Mouse (Mus musculus) cerebral cortex, adult 2 months (tissue): ENCODE data around the gene Gpr87.

Experiments used
- WGBS: fragments of 180-500 bp; shearing (Covaris S2); methylation state at CpG from one replicate; pipeline ENCODE4 v1.1.7; 2018; 5-methylcytosine and 5-hydroxymethylcytosine counted together

Gene Gpr87

GRCm38 (mm10) chr3:59194938-59195337, at the start of gene Gpr87:
Gene Gpr87 (minus strand): TSS chr3:59195104.
- 90% methylated on average over 7 of the region's 7 CpGs for WGBS

DNA sequence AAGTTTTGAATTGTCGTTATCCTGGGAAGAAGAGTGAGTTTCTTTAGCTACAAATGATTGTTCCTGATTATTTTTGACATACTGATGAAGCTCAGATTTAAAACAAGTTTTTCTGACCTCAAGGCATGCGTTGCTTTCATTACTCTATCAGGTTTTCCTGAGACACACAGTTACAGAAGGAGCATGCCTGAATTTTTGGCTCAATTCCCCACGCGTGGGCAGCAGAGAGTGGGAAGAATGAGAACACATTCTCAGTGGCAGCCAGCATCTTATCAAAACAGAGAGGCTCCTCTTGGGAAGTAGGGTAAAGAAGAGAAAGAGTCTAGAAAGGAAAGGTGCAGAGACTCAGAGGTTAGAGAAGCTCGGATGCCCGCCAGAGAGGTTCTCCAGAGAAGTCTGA, 48.5 kb upstream of the Gpr87 start:
- 35% methylated on average over 6 of the region's 6 CpGs for whole genome bisulfite sequencing

GRCm38 (mm10) chr3:59234878-59235277, 40.0 kb upstream of the Gpr87 start:
- 64% methylated on average over 5 of the region's 5 CpGs for WGBS

DNA sequence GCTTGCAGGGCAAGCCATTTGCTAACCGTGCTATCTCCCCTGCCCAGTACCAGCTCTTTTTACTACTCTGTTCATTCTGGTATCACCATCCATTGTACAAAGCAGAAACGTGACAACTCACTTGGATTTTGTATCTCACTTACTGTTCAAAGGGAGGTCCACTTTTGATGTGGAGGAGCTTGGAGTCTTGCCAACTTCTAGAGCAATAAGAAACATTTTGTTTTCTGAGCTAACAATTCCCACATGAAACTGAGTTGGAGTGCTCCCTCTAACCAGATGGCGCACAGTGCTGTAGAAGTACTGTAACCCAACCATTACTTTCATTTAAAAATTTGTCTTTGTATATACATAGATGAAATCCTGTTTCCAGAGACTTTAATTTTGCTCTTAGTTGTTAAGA, 36.0 kb upstream of the Gpr87 start:
- 49% methylated on average over 3 of the region's 3 CpGs for WGBS

GRCm38 (mm10) chr3:59228730-59229551, 34.0 kb upstream of the Gpr87 start:
- WGBS, result 27% methylated on average over 10 of the region's 10 CpGs

DNA sequence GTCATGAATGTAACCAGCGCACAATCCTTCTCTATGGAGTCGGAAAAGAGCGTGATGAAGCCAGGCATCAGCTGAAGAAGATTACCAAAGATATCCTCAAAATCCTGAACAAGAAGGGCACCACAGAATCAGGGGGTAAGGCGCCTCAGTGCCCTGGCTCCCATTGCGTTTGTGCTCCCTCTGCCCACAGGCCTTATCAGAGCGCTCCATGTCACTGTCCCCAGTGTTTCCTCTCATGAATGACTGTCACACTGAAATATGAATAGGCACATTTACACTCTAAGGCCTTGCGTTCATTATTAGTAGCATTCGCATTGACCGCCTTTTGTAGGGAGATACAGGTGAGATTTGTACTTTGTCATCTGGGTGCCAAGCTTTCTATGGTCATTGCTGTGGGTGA, 32.8 kb upstream of the Gpr87 start:
- 95% methylated on average over 9 of the region's 9 CpGs for WGBS

- WGBS, result 88% methylated on average over 2 of the region's 2 CpGs
Observed at GRCm38 (mm10) chr3:59222303-59222702, 27.4 kb upstream of the Gpr87 start.

DNA sequence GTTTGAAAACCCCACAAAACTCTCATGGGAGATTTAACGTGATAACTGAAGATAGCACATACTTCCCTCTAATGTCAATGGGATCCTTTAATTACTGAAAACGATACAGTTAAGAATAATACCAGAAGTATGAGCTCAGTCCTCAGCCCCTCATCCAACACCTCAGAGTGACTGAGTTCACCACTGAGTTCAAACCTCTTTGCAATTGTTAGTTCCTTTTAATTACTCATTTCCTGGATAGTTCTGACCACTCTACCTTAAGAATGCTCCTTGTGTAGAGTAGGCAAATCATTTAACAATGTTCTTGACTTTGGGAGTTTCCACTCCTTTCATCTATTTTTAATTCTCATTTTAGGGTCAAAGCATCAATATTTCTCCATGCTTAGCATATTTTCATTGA, 24.4 kb upstream of the Gpr87 start:
- 79% methylated on average over 2 of the region's 2 CpGs for WGBS

GRCm38 (mm10) chr3:59217211-59217610, 22.3 kb upstream of the Gpr87 start:
- 95% methylated on average over 10 of the region's 10 CpGs for WGBS

- 82% methylated on average over 8 of the region's 8 CpGs for WGBS
Observed at GRCm38 (mm10) chr3:59211784-59212183, 16.9 kb upstream of the Gpr87 start.

GRCm38 (mm10) chr3:59210727-59211126, 15.8 kb upstream of the Gpr87 start, which contains the start of gene P2ry13:
Gene P2ry13 (minus strand): TSS chr3:59210882.
- 90% methylated on average over 6 of the region's 6 CpGs for WGBS

- 73% methylated on average over 8 of the region's 8 CpGs for WGBS
Observed at GRCm38 (mm10) chr3:59210089-59210488, 15.2 kb upstream of the Gpr87 start.

GRCm38 (mm10) chr3:59208650-59209548, 14.0 kb upstream of the Gpr87 start:
- 62% methylated on average over 4 of the region's 4 CpGs for WGBS

DNA sequence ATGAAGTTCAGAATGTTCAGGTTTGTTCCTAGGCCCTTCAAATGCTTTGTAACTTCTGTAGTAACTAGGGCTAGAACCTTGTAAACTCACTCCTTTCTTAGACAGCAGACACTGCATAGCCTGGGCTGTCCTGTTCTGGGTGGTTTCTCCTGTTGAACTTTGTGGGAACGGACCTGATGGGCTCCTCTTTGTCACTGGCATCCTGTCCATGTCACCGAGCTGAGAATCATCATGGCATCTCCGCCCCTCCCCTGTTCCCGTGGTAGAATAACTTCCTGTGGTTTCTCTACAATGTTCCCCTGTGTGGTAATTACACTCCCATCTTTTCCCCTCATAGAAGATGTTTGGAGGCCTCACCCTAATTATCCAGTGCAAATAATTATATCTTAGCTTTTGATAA, 11.0 kb upstream of the Gpr87 start:
- WGBS, result 75% methylated on average over 4 of the region's 4 CpGs

DNA sequence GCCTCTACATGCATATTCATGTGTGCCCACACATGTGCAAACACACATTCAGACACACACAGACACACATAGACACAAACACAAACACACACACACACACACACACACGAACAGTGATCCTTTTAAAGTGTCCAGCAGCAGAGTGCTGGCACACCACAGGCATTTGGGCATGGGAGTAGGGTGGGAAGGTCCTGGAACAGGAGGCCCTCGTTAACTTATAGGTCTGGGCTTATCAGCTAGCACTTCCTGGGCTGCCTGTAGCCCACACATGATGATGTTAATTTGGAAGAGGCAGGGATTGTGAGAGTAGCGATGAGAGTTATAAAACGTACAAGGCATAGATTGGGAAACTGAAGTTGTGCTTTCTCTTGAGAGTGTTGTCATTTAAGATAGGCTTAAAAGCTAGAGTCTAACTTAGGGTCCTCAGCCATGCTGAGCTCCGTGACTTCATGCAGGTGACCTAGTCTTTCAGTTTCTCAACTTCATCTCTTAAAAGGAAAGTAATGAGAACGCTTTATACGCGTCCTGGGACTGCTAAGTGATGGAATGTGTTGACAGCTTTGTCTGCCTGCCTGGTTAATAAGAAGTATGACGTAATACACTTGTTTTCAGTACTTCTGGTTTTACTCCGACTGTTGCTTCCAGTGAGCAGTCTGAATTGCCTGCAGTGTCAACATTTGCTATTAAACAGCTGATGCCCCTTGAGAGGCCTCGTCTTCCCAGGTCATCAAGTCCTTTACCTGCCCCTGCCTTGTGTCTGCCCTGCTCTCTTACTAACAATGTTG, 10.0 kb upstream of the Gpr87 start:
- WGBS, result 72% methylated on average over 11 of the region's 11 CpGs

DNA sequence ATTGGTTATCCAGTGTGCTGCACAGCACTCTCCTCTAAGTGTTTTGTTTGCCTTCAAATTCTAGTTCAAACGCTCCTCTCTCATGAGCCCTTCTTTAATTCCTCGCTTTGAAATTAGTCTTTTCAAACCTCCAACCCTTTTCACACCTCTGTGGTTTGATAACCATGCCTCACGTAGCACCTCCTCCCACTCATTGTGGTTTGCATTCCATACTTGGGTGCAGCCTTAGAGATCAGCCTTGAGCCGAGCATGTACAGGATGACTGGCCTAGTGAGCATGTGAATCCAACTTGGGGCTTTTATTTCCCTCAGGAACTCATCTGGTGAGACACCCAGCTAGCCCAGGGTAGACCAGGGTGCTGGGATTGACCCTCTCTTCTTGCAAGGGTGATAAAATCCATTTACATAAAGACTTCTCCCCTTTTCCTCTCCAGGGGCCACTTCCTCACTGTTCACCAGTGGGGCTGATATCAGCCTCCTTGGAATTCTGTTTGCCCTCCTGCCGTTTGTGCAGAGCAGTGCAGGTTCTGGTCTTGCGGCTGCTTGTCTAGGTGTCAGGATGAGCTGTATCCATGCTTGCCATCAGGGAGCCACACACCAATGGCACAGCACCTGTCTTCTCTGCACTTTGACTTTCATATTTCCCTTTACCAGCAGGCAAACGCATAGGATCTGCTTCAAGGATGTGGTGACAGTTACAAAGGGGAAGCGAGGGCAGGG, 9.1 kb upstream of the Gpr87 start:
- WGBS, result 63% methylated on average over 8 of the region's 8 CpGs

- 82% methylated on average over 4 of the region's 4 CpGs for WGBS
Observed at GRCm38 (mm10) chr3:59197329-59197948, 2.5 kb upstream of the Gpr87 start.

- 90% methylated on average over 7 of the region's 7 CpGs for WGBS
Observed at GRCm38 (mm10) chr3:59194099-59194498, 805 bp downstream of the Gpr87 start.

GRCm38 (mm10) chr3:59191674-59192073, 3.2 kb downstream of the Gpr87 start:
- 85% methylated on average over 6 of the region's 6 CpGs for WGBS

- 87% methylated on average over 4 of the region's 4 CpGs for WGBS
Observed at GRCm38 (mm10) chr3:59187336-59187735, 7.6 kb downstream of the Gpr87 start.

DNA sequence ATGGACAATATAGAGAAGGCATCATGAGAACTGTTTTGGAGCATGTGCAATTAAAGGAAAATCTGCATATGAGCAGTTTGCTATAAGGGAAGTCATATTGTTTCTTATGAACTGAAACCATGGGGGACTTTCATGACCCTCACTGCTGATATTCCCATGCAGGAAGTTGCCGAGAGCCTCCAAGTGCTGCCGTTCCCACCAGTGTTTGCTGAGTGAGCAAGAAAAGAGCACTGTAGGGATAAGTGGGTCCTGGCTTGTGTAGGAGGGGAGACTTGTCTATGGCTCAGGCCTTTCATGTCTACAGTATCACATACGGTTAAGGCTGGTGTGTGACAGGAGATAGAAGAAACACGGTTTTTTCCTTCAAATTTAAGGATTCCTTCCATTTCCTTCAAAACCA, 9.2 kb downstream of the Gpr87 start:
- WGBS, result 87% methylated on average over 4 of the region's 4 CpGs
